Mouse (Mus musculus) retina, adult 2 months (tissue): Measurements from ENCODE around the gene Ptpn11.

Experiments used
- DNase-seq: peaks from one replicate; pipeline ENCODE4 v3.0.0-alpha.2; 2012; ENCODE audit warnings: low read depth, low spot score

Ptpn11 gene

DNA sequence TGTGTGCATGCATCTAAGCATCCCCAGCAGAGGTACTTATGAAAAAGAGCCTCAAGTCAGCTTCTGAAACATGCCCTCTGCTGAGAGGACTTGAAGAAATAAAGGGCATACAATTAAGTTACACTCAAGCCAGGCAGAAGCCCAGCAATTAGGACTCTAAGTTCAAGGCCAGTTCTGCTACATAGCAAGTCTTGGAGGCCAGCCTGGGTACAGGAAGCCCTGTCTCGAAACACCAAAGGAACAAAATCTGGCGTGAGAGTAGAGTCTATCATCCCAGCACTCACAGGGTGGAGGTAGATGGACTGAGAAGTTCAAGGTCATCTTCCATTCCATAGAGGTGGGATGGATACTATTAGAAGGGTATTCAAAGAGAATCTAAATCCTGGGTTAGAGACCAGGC, 6.8 kb downstream of the Ptpn11 start:
- no peak for DNase-seq

DNA sequence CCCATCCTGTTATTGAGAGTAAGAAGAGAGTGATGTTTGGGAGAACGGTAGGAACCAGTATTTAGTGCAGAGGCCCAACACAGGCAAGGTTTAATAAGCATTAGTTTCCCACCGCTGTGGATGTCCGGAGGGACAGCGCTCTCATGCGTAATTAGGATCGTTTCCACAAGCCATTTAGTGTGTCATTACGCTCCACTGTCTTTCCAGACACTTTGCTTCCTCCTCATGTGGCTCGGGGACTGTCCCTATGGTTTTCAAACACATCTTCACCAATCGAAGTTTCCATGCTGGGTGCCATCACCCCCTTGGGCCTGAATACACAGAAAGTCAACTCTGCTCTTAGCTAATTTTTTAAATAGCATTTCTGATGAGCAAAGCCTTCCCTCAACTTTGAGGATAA, 7.9 kb downstream of the Ptpn11 start:
- no peak for DNase-seq

- no peak for DNase-seq
These were observed 11.9 kb downstream of the Ptpn11 start for GRCm38 (mm10) chr5:121179077-121179857.

- no peak for DNase-seq
These were observed 18.4 kb downstream of the Ptpn11 start for GRCm38 (mm10) chr5:121172835-121173234.

DNA sequence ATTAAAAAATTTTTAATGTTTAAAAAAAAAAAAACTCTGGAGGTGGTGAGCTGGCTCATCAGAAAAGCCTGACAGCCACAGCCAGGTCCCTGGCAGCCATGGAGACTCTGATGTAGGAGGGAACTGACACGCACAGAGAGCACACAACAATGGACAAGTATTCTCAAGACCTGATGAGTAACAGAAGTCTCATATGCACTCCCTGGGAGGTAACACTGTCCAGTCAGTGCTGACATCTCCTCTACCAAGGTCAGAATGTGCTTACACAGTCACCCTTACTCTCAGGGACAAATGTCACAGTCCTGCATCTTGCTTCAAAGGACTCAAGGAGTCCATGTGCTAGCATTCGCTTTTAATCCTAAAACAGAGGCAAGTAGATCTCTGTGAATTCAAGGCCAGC, 21.6 kb downstream of the Ptpn11 start:
- DNase-seq: no peak

DNA sequence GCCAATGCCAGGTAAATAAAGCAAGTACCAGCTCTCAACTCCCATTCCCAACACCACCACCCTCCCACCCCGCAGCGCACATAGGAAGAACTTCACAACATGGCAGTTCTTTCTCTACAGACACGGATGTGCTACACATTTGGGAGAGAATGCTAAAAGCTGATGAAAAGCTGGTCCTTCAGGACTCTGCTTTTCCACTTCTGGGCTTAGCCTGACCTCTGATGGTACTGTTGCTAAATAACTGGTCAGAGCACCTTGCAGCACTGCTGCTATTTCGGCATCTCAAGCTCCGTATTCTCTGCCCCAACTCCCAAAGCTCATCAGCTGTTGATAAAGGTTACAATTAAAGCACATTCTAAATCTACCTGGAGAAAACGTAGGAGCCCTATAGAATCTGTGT, 24.3 kb downstream of the Ptpn11 start:
- no peak for DNase-seq

DNA sequence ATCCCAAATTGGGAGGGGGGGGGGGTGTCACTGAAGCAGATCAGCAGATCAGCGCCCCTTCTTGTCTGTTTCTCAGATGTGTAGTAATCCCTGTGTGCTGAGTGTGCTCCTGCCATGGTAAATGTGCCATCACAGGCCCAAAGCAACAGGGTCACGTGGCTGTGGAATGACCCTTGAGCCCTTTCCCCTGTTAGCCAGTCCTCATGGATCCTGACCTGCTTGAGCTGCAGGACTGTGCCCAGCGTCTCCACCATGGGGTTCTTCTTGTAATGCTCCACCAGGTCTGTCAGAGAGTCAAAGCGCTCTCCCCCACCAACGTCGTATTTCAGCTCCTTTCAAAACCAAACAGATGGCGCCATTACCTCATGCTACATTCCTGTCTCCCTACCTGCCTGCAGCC, 28.3 kb downstream of the Ptpn11 start:
- no peak for DNase-seq

DNA sequence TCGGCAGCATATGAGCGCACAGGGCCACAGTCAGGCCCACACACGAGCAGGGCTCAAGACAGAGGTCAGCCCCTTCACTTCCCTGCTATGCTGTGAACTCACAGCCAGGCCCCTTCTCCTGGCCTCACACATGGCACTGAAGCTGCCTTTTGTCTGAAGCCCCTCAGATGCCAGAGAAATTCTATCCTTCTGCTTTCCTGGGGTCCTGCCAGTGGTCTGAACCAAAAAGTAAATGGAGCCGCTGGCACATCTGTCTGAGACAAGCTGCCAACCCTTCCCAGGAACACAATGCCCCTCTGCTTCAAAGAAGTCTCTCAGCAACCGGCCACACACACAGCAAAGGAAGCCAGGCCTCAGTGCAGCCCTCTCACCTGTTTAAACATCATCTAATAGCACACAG, 28.9 kb downstream of the Ptpn11 start:
- DNase-seq: no peak

DNA sequence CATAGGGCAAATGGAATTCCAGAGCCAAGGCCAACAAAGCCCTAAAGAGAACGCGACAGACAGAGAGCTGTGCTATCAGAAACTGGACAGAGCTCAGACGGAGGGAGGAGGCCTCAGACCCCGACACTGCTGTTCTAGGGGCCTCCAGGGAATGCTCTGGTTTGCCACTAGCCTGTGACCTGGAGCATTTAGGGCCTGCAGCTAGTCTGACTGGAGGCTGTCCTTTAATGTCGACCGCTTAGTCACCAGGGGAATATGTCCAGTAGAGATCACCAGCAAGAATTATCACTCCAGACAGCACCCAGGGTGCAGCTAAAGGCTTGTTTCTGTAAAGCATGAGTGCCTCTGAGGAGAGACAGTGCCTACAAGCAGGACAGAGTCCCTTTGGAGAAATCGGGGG, 32.2 kb downstream of the Ptpn11 start:
- no peak for DNase-seq

GRCm38 (mm10) chr5:121157489-121157888, 33.7 kb downstream of the Ptpn11 start:
- no peak for DNase-seq

DNA sequence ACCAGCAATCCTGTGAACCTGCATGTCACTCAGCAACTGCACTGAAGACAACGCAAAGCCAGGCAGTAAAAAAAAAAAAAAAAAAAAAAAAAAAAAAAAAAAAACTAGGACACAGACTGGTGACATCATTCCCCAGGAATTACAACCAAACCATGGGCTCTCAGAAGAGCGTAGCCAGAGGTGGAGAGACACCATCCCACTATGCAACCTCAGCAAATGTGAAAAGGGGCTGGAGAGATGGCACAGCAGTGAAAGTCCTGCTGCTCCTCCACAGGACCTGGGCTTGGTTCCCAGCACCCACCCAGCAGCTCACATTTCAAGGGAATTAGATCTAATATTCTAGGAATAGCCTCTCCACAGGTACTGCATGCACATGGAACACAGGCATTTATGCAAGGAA, 34.2 kb downstream of the Ptpn11 start:
- no peak for DNase-seq

DNA sequence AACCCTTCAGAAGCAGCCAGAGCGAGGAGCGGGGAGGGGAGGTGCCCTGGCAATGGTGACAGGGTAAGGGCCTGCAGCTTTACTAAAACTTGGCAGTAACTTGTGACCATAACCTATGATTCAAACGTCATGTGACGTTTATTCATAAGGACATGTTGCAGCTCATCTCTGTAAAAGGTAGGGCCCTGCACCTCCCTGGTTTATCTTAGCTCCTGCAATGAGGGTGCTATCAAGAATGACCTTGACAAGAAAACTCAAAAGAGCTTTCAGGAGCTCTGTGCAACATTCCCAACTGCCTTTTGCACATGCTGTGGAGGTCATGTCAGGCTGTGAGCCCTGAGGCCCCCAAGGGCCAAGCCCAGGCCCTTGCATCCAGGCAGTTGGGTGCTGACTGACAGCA, 35.1 kb downstream of the Ptpn11 start:
- DNase-seq: no peak

DNA sequence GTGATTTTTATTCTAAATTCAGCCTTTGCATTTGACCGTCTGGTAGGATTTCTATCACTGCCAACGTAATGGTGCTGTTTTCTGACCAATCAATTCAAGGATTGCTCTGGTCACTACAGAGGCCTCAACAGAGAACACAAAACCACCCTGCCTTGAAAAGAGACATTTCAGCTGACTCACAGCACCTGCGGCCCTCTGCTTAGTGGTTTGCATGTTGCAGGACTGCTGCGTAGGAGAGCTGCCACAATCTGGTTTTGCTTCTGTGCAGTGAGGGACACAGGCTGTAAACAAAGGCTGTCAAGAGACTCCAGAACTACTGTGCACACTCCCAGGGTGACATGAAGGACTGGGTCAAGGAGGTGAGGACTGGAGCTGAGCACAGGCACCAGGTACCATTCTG, 40.5 kb downstream of the Ptpn11 start:
- no peak for DNase-seq

- no peak for DNase-seq
These were observed 42.0 kb downstream of the Ptpn11 start for GRCm38 (mm10) chr5:121149246-121149645.

GRCm38 (mm10) chr5:121146275-121146674, 44.9 kb downstream of the Ptpn11 start:
- no peak for DNase-seq

- no peak for DNase-seq
These were observed 45.6 kb downstream of the Ptpn11 start for GRCm38 (mm10) chr5:121145609-121146008.

DNA sequence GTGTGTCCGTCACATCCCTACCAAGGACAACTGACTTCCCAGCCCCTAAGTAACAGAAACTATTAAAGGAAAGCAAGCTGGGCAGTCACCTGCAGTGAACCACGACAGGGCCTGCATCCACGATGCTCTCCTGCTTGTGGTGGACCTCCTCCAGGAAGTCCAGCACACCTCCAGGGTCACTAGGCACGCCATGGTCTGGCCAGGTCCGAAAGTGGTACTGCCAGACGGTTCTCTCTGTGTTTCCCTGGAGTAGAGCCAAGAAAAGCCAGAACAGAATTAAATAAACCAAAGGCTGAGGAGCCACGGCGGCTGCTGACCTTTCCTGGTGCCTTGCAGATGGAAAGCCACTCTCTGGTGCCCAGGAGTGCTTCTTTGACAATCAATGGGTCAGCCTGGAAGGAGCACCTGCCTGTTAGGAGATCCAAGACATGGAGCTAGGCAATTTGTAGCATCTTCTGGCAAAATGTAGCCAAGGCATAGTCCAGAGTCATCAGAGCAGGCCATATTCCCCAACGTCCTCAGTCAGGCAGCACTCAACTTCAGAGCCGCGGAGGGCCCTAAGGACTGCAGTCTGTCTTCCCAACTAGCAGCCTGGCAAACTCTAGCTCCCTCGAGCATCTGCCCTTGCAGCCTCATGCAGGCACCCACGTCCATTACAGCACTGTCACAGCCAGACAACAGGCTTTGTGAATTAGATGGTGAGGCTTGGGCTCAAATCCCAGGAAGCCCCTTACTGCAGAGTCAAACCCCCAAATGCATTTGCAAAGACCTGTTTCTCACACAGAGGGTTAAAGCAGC, 46.6 kb downstream of the Ptpn11 start:
- DNase-seq: no peak

DNA sequence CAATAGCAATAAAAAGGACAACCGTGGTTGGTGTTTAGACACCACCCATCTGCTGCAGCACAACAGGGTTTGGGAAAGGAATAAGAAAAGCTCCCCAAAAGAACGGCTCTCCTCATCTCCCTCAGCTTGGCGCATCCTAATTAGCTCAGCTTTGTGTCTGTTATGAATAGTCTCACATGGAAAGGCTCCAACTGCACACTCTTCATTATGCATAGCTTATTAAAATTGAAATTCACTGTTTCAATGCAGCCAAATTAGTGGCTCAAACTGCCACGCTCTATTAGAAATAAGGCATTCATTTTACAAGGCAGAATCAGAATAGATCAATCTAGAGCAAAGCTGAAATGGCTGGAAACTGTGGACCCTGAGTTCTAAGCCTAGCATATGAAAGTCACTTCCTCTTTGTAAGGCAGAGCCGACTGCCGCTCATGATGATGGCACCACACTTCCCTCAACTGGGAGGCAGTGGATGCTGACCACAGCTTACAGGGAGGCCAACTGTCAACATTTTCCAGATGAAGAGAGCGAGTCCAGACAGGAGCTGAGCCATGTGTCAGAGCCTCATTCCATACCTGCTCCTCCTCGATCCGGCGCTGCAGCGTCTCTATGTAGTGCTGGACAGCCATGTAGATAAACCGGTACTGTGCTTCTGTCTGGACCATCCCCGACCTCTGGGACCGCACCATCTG, 48.6 kb downstream of the Ptpn11 start:
- DNase-seq: no peak

DNA sequence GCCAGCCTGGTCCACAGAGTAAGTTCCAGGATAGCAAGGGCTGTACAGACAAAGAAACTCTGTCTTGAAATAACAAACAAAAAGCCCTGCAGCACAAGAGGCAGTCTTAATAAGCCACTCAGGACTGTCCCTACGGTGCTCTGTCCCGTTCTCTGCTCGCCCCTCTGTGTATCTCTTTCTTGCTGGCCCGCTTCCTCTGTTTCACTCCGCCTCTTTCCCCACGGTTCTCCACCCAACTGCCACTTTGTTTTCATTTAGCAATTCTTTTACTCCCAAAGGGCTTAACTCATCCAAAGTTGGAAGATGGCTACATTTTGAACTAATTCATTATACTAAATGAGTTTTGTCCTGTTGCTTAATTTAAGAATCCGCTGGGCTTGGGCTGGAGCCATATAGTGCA, 50.9 kb downstream of the Ptpn11 start:
- no peak for DNase-seq

- no peak for DNase-seq
These were observed 54.1 kb downstream of the Ptpn11 start for GRCm38 (mm10) chr5:121137125-121137524.

GRCm38 (mm10) chr5:121131801-121132200, 59.4 kb downstream of the Ptpn11 start:
- no peak for DNase-seq

DNA sequence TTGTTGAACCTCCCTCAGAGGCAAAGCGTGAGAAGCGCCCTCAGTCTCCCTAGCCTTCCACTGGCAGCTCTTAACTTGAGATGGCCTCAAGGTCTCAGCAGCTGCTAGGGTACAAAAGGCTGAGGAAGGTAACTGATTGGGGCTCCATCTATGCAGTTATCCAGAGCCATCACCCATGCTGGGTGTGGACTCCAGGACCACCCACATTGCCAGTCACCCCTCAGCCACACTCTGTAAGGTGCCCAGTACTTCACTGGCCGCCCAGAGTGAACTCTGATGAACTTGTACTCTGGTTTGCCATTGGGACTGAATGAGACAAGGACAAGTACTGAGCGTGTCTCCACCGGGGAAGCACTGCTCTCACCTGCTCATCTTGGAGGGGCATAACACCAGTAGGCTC, 61.9 kb downstream of the Ptpn11 start:
- no peak for DNase-seq

- no peak for DNase-seq
These were observed 65.1 kb downstream of the Ptpn11 start for GRCm38 (mm10) chr5:121126051-121126450.
